Mouse (Mus musculus) MEL (cell line): ENCODE results near the gene Il4ra. TPM values are rescaled to one million over a fixed set of nuclear protein-coding genes. Genes with fewer than 3 reads are reported as not detected.

Source experiments
- DNase-seq: peaks from one replicate; pipeline ENCODE4 v3.0.0; 2011; ENCODE audit warnings: low read depth, low spot score
- H3K27ac ChIP-seq: 2 replicates; pipeline ENCODE4 v1.5.1; 2012; ENCODE audit warnings: low read depth, mild to moderate bottlenecking, control low read depth, low read length, moderate library complexity; ENCODE audit not compliant: control insufficient read depth
- H3K27me3 ChIP-seq, 2 experiments: fragments of 150-350 bp in 1 of 2; sonication (generic) in 1 of 2; 2 replicates each; pipeline ENCODE4 v1.6.1; 2012; ENCODE audit warnings: low read length in 2 of 2, mild to moderate bottlenecking in 2 of 2, improper control_type of control experiment in 1 of 2, moderate library complexity in 1 of 2; ENCODE audit not compliant: insufficient read depth in 2 of 2, control insufficient read depth in 1 of 2
- H3K36me3 ChIP-seq, 2 experiments: 2 replicates each; pipeline ENCODE4 v1.6.1; 2012 to 2014; ENCODE audit warnings: low read length in 2 of 2, improper control_type of control experiment in 1 of 2, inconsistent platforms in 1 of 2, mild to moderate bottlenecking in 1 of 2; ENCODE audit not compliant: insufficient read depth in 2 of 2, control insufficient read depth in 1 of 2
- H3K4me1 ChIP-seq, 2 experiments: fragments of 150-350 bp in 1 of 2; sonication (generic) in 1 of 2; 2 replicates each; pipeline ENCODE4 v1.6.1; 2012; ENCODE audit warnings: low read length in 2 of 2, improper control_type of control experiment in 1 of 2, mild to moderate bottlenecking in 1 of 2; ENCODE audit not compliant: insufficient read depth in 2 of 2, control insufficient read depth in 1 of 2
- H3K4me3 ChIP-seq, 2 experiments: fragments of 150-350 bp in 1 of 2; sonication (generic) in 1 of 2; 2 replicates each; pipeline ENCODE4 v1.5.1; 2012; ENCODE audit warnings: low read depth in 2 of 2, low read length in 2 of 2, mild to moderate bottlenecking in 2 of 2, moderate library complexity in 2 of 2, control low read depth in 1 of 2, improper control_type of control experiment in 1 of 2; ENCODE audit not compliant: control insufficient read depth in 1 of 2, insufficient read depth in 1 of 2
- H3K79me2 ChIP-seq: 2 replicates; pipeline ENCODE4 v1.6.1; 2012; ENCODE audit warnings: mild to moderate bottlenecking, low read length, moderate library complexity; ENCODE audit not compliant: control insufficient read depth, poor library complexity, insufficient read depth
- H3K9ac ChIP-seq: 2 replicates; pipeline ENCODE4 v1.6.1; 2012; ENCODE audit warnings: low read depth, mild to moderate bottlenecking, control low read depth, low read length, moderate library complexity; ENCODE audit not compliant: control insufficient read depth, poor library complexity, severe bottlenecking
- H3K9me3 ChIP-seq: fragments of 150-350 bp; sonication (generic); replicated peaks from 2 replicates; pipeline ENCODE4 v1.6.1; 2012; ENCODE audit warnings: mild to moderate bottlenecking, low read length, improper control_type of control experiment, moderate library complexity; ENCODE audit not compliant: insufficient read depth
- BHLHE40 ChIP-seq: IDR thresholded peaks from 2 replicates; pipeline ENCODE4 v1.6.1; 2012; ENCODE audit warnings: low read depth, mild to moderate bottlenecking, inconsistent platforms, low read length, improper control_type of control experiment, borderline replicate concordance
- CHD1 ChIP-seq: IDR thresholded peaks from 2 replicates; pipeline ENCODE4 v1.6.1; 2012; ENCODE audit warnings: low read depth, mild to moderate bottlenecking, inconsistent platforms, low read length, improper control_type of control experiment
- CTCF ChIP-seq, 3 experiments: IDR thresholded peaks in 2 of 3; conservative IDR thresholded peaks in 1 of 3; 2 replicates each; pipeline ENCODE4 v1.5.1; 2011 to 2012; ENCODE audit warnings: low read length in 3 of 3, low read depth in 2 of 3, mild to moderate bottlenecking in 2 of 3, improper control_type of control experiment in 1 of 3, inconsistent platforms in 1 of 3, mixed read lengths in 1 of 3, moderate library complexity in 1 of 3; ENCODE audit not compliant: control insufficient read depth in 1 of 3, insufficient read depth in 1 of 3, poor library complexity in 1 of 3, severe bottlenecking in 1 of 3
- E2F4 ChIP-seq: IDR thresholded peaks from 2 replicates; pipeline ENCODE4 v1.6.1; 2011; ENCODE audit warnings: low read depth, low read length, improper control_type of control experiment, borderline replicate concordance
- EP300 ChIP-seq, 2 experiments: IDR thresholded peaks; 2 replicates each; pipeline ENCODE4 v1.6.1; 2011; ENCODE audit warnings: improper control_type of control experiment in 2 of 2, low read length in 2 of 2, low read depth in 1 of 2, mild to moderate bottlenecking in 1 of 2
- ETS1 ChIP-seq: IDR thresholded peaks from 2 replicates; pipeline ENCODE4 v1.6.1; 2012; ENCODE audit warnings: low read depth, mild to moderate bottlenecking, inconsistent platforms, low read length, improper control_type of control experiment, moderate library complexity
- HCFC1 ChIP-seq: IDR thresholded peaks from 2 replicates; pipeline ENCODE4 v1.6.1; 2012; ENCODE audit warnings: low read depth, mild to moderate bottlenecking, inconsistent platforms, low read length, improper control_type of control experiment, moderate library complexity
- JUND ChIP-seq: IDR thresholded peaks from 2 replicates; pipeline ENCODE4 v1.6.1; 2011; ENCODE audit warnings: low read depth, mild to moderate bottlenecking, improper control_type of control experiment, low read length
- KAT2A ChIP-seq: conservative IDR thresholded peaks from 2 replicates; pipeline ENCODE4 v1.6.1; 2012; ENCODE audit warnings: low read depth, low read length, improper control_type of control experiment, inconsistent platforms
- MAZ ChIP-seq: IDR thresholded peaks from 2 replicates; pipeline ENCODE4 v1.6.1; 2012; ENCODE audit warnings: low read depth, mild to moderate bottlenecking, inconsistent platforms, low read length, improper control_type of control experiment
- MYC ChIP-seq: IDR thresholded peaks from 2 replicates; pipeline ENCODE4 v1.6.1; 2011; ENCODE audit warnings: low read depth, mild to moderate bottlenecking, low read length, improper control_type of control experiment, moderate library complexity
- POLR2AphosphoS5 ChIP-seq: IDR thresholded peaks from 2 replicates; pipeline ENCODE4 v1.6.1; 2012; ENCODE audit warnings: low read depth, borderline replicate concordance, mild to moderate bottlenecking, inconsistent platforms, low read length, moderate library complexity, mixed read lengths
- RAD21 ChIP-seq: IDR thresholded peaks from 2 replicates; pipeline ENCODE4 v1.6.1; 2011; ENCODE audit warnings: mild to moderate bottlenecking, low read depth, low read length, improper control_type of control experiment
- RCOR1 ChIP-seq: IDR thresholded peaks from 2 replicates; pipeline ENCODE4 v1.6.1; 2012; ENCODE audit warnings: low read depth, mild to moderate bottlenecking, inconsistent platforms, low read length, improper control_type of control experiment
- SIN3A ChIP-seq: IDR thresholded peaks from 2 replicates; pipeline ENCODE4 v1.6.1; 2012; ENCODE audit warnings: low read length, improper control_type of control experiment, inconsistent platforms
- SMC3 ChIP-seq: IDR thresholded peaks from 2 replicates; pipeline ENCODE4 v1.6.1; 2011; ENCODE audit warnings: low read depth, low read length, improper control_type of control experiment
- TAL1 ChIP-seq: IDR thresholded peaks from 2 replicates; pipeline ENCODE4 v1.6.1; 2012; ENCODE audit warnings: mild to moderate bottlenecking, inconsistent platforms, low read length, moderate library complexity, mixed read lengths
- TCF12 ChIP-seq: IDR thresholded peaks from 2 replicates; pipeline ENCODE4 v1.6.1; 2014; ENCODE audit warnings: low read depth, mild to moderate bottlenecking, inconsistent platforms, low read length, improper control_type of control experiment, moderate library complexity
- UBTF ChIP-seq: IDR thresholded peaks from 2 replicates; pipeline ENCODE4 v1.6.1; 2012; ENCODE audit warnings: low read depth, mild to moderate bottlenecking, inconsistent platforms, low read length, improper control_type of control experiment, moderate library complexity, borderline replicate concordance; ENCODE audit not compliant: insufficient read depth
- USF2 ChIP-seq, 2 experiments: IDR thresholded peaks; 2 replicates each; pipeline ENCODE4 v1.6.1; 2011 to 2012; ENCODE audit warnings: improper control_type of control experiment in 2 of 2, low read length in 2 of 2, borderline replicate concordance in 1 of 2, inconsistent platforms in 1 of 2, low read depth in 1 of 2, mild to moderate bottlenecking in 1 of 2; ENCODE audit not compliant: insufficient read depth in 1 of 2
- ZKSCAN1 ChIP-seq: IDR thresholded peaks from 2 replicates; pipeline ENCODE4 v1.6.1; 2012; ENCODE audit warnings: low read depth, mild to moderate bottlenecking, inconsistent platforms, low read length, improper control_type of control experiment, moderate library complexity
- ZNF384 ChIP-seq: IDR thresholded peaks from 2 replicates; pipeline ENCODE4 v1.6.1; 2012; ENCODE audit warnings: low read depth, mild to moderate bottlenecking, inconsistent platforms, low read length, improper control_type of control experiment
- polyA plus RNA-seq, 2 experiments: library from polyadenylated mRNA; stranded (reverse) in 1 of 2; unstranded in 1 of 2; fragments of >175 nt in 1 of 2; fragments of >200 nt in 1 of 2; gene quantifications; 2 replicates each; pipeline versions ENCODE4 v1.2.1 to v1.2.4; 2012; ENCODE audit warnings: low replicate concordance in 2 of 2, low read depth in 1 of 2; ENCODE audit not compliant: insufficient read length in 2 of 2, insufficient read depth in 1 of 2, missing spikeins in 1 of 2
- total RNA-seq: library from RNA; depleted of rRNA; stranded (reverse); fragments of 300-350 nt; gene quantifications from 2 replicates; pipeline ENCODE4 v1.2.3, GENCODE M21; 2012

Gene Il4ra
- total and polyA plus RNA-seq, 3 experiments, result 3.6 to 5.0 TPM; not detected in 1

DNA sequence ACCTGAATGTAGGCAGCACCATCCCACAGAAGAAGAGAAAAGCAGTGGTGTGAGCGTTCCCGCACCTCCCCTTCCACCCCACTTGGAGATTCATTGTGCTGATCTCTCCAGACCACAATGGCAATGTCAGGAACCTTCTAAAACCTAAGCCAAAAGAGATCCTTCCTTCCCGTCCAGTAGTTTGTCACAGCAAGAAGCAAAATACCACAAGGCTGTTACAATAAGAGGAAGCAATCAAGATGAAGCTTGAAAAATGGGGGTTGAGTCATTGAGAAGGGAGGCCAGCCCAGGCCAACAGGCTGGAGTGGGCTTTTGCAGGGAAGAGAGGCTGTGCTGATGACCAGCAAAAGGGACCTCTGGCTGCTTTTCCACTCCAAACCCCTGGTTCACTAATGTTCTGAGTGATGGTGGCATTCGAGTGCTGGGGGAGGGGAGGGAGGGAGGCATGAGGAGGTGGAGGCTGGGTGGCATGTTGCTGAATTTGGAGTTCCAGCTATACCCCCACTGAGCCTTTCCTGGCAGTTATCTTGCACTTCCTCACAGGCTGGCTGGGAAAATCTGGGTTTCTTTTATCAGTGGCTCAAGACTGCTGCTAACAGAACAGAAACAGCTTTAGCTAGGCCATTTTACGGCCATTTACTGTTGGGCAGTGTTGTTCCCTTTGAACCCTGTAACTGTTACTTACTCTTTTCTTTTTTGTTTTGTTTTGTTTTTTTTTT lies 48.4 kb upstream of the Il4ra start:
- no peaks in the 10 kb centered on the region for H3K79me2 ChIP-seq
- no peaks in the 10 kb centered on the region for H3K27me3 ChIP-seq
- TF ChIP-seq EP300 (IDR thresholded peaks at IDR 0.05; ENCODE audit: low read depth in 1 of 2, low read length in 2 of 2) (0 out of 4 replicates have a peak, but pooled peaks have one; percentile 15 to 20), SMC3 (no peak), E2F4 (no peak), KAT2A (no peak)
- H3K4me3 ChIP-seq, result no peak overlapping the region
- peaks cover 0 to 21% of the 10 kb centered on the region in 2 experiments; a peak in 2 of 4 replicates for H3K4me1 ChIP-seq
- no peak overlapping the region for H3K9ac ChIP-seq
- H3K36me3 ChIP-seq, result peaks cover 0 to 13% of the 10 kb centered on the region in 2 experiments; a peak in 2 of 4 replicates
- peak overlapping the region; percentile 13; the same call in 1 of the 2 replicates for H3K27ac ChIP-seq
- DNase-seq, result peak; percentile 51
- H3K9me3 ChIP-seq, result no peaks in the 10 kb centered on the region

- Histone ChIP-seq H3K4me3 (no peak overlapping the region), H3K9me3 (no peaks in the 10 kb centered on the region), H3K79me2 (no peaks in the 10 kb centered on the region), H3K4me1 (peaks cover 0 to 20% of the 10 kb centered on the region in 2 experiments; a peak in 2 of 4 replicates), H3K27me3 (no peaks in the 10 kb centered on the region), H3K9ac (no peak overlapping the region), H3K27ac (no peak overlapping the region), H3K36me3 (peaks cover 0 to 13% of the 10 kb centered on the region in 2 experiments; a peak in 2 of 4 replicates)
- TF ChIP-seq CHD1 (no peak), TCF12 (no peak), TAL1 (no peak), UBTF (no peak), POLR2AphosphoS5 (no peak), BHLHE40 (no peak), ZKSCAN1 (no peak), E2F4 (no peak), MAZ (no peak), JUND (no peak)
- DNase-seq, result no peak
Observed at GRCm38 (mm10) chr7:125504618-125505017, 47.3 kb upstream of the Il4ra start.

GRCm38 (mm10) chr7:125505568-125505967 lies 46.4 kb upstream of the Il4ra start:
- H3K9ac ChIP-seq, result no peak overlapping the region
- DNase-seq, result no peak
- no peak for TF ChIP-seq TAL1
- no peak for TF ChIP-seq SIN3A
- no peak for TF ChIP-seq USF2 (IDR thresholded peaks at IDR 0.05; ENCODE audit: borderline replicate concordance in 1 of 2, insufficient read depth in 1 of 2, low read depth in 1 of 2, low read length in 2 of 2)
- no peak for TF ChIP-seq ETS1
- TF ChIP-seq MYC, result no peak
- TF ChIP-seq UBTF, result no peak
- no peak for TF ChIP-seq RAD21
- TF ChIP-seq RCOR1, result no peak
- TF ChIP-seq ZKSCAN1, result no peak
- no peak for TF ChIP-seq HCFC1
- no peak for TF ChIP-seq CTCF (IDR thresholded peaks at IDR 0.05 in 2 of 3, conservative IDR thresholded peaks at IDR 0.05 in 1 of 3; ENCODE audit: control insufficient read depth in 1 of 3, insufficient read depth in 1 of 3, low read depth in 2 of 3, low read length in 3 of 3, poor library complexity in 1 of 3, severe bottlenecking in 1 of 3)
- TF ChIP-seq ZNF384, result no peak
- H3K9me3 ChIP-seq, result no peaks in the 10 kb centered on the region
- H3K4me1 ChIP-seq, result peaks cover 0 to 14% of the 10 kb centered on the region in 2 experiments; a peak in 2 of 4 replicates
- no peak overlapping the region for H3K4me3 ChIP-seq
- H3K79me2 ChIP-seq, result no peaks in the 10 kb centered on the region
- peaks cover 0 to 8% of the 10 kb centered on the region in 2 experiments; a peak in 2 of 4 replicates for H3K36me3 ChIP-seq
- no peaks in the 10 kb centered on the region for H3K27me3 ChIP-seq
- no peak overlapping the region for H3K27ac ChIP-seq
